Mouse (Mus musculus) cerebellum, adult 9-11 months (tissue): ENCODE results near the gene Spi1.

Source experiments
- DNase-seq: peaks from one replicate; pipeline ENCODE4 v3.0.0; 2022

The Spi1 gene

DNA sequence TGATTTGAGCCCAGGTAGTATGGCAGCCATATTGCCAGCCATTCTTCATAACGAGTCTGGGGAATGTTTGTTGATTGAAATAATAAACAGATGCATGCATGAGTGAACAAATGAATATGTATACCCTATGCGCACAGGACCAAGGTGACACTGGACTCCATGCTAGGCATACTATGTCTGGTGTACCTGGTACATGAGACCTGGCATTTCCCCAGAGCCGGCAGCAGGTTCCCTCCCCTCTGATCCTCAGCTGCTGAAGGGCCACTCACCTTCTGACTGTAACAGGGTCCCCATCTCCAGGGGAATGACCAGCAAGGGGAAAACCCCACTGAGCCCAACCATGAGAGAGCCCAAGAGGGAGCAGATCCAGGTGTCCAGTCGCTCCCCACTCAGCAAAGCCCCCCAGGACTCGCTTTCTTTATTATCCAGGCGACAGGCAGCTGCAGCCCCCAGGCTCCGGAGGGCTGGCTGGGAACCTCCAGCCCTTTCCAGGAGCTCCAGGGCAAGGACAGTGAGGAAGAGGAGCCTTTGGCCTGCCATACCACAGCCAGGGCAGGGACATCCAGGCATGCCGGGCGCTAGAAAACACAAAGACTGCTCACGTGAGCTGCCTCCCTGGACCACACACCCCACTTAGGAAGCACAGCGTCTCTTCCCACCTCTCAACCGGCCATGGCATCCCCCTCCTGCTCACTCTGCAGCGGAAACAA is 13.9 kb upstream of the Spi1 start:
- no peak for DNase-seq

DNA sequence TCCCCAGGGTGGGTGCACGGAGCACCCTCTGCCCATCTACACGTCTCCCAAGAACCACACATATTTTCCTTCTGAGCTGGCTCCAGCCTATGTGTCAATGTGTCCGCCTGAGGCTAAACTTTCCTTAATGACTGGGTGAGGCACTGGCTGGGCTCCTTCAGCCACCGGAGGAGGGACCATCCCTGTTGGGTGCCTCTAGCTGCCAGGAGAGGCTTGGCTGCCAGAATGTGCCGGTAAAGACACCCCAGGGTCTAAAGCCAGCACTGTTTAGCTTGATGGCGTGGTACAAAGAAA is 13.4 kb upstream of the Spi1 start:
- no peak for DNase-seq

DNA sequence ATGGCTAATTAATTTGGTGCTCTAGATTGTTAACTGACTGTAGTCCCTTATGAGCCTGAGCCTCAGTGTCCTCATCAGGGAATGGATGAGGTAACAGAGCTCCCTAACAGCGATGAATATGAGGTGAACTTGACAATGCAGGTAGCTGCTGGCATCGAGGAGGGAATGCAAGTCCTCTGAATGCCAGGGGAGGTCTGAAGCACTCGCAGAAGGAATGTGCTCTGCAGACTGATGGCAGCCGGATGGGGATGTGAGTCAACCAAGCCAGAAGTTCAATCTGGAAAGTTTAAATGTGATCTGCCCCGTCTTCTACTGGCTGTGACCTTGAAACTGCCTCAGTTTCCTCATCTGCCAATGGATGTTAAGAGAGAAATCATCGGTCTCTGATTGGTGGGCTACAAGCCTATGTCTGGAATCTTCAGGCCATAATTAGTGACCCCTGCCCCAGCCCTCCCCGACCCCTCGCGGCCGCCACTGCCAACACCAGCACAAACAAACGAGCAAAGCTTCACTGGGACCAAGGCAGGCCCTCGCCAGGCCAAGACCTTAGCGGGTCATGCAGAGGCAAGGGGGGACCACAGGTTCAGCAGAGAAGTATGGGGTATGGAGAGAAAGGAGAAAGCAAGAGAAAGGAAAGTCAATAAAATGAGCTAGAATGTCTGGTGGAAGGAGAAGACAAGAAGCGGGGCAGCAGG is 12.7 kb upstream of the Spi1 start:
- DNase-seq = no peak

DNA sequence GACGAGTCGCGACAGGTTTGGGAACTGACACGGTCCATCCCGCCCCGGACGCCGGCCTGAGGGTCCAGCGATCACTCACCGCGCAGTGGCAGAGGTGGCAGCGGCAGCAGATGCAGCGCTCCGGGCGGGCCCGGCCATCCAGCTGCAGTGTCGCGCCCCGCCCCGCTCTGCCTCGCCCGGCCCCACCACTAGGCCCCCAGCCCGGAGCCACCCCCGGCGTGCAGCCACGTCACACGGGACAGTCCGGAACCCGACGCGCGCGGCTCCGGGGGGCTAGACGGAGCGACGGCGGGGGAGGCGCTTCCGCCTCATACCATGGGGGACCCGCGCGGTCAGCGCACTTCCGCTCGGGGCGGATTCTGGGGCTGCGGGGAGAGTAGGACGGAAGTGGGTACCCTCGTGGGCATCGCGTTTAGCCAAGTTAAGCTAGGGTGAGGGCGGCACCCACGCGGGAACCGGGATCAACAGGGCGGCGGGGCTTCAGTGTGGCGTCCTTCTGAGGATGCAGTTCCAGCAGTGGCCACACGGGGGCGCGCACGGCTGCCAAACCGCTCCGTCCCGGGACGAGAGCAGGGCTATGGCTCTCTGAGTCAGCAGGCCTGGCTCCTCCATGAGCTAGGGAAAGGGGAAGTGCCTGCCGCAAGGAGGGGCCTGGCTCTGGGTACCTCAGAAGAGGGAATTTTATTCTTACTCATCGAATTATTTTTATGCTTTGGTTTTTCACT is 12.0 kb upstream of the Spi1 start, which contains the start of gene Slc39a13:
TSS of gene Slc39a13 (minus strand) at position 342 of the 725 bp plus-strand sequence.
- DNase-seq = peak; percentile 96

DNA sequence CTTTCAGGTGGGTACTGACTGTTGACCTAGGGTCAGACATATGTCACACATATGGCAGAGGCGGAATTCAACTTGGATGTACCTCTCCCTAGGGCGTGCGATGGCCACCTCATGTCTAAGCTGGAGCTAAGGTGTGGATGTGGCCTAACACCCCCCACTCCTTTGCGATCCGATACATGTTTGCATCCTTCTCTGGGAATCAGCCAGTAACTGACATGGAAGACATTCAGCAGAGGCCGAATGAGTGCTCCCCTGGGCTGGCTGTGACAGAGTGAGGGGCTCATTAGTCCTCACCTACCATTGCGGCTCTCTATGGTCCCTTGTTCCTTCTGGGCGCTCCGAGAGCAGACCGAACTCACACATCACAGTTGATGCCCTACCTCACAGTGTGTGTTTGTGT is 11.1 kb upstream of the Spi1 start:
- peak; percentile 60 for DNase-seq

DNA sequence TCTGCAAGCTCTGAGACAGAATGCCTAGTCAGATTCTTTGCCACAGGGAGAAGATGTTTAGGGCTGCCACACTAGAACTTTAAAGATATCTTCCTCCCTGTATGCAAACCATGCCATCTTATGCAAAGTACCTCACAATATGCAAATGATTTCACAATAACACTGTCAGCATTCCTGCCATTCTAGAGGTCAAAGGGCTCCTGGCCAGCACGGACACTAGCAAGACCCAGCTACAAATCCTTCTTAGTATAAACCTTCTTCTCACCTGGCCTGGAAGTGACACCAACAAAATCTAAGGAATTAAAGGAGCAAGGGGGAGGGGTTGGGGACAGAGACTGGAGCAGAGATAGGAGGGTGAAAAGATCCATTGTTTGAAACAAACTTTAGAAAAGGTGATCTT is 10.1 kb upstream of the Spi1 start:
- DNase-seq = no peak

DNA sequence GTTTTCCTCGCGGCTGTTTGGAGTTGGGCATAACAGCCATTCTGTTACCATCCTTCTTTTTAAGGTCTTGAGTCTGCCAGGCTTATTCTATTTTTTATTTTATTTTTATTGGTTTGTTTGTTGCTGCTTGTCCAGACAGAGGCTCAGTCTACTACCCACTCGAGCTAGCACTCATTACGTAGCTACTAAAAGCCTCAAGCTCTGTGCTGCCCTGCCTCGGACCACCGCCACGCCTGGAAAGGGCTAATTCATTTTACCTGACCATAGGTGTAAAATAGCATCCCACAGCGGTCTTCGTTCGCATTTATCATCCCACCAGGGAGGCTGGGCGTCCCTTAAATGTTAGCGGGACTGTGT is 4.3 kb upstream of the Spi1 start:
- no peak for DNase-seq

DNA sequence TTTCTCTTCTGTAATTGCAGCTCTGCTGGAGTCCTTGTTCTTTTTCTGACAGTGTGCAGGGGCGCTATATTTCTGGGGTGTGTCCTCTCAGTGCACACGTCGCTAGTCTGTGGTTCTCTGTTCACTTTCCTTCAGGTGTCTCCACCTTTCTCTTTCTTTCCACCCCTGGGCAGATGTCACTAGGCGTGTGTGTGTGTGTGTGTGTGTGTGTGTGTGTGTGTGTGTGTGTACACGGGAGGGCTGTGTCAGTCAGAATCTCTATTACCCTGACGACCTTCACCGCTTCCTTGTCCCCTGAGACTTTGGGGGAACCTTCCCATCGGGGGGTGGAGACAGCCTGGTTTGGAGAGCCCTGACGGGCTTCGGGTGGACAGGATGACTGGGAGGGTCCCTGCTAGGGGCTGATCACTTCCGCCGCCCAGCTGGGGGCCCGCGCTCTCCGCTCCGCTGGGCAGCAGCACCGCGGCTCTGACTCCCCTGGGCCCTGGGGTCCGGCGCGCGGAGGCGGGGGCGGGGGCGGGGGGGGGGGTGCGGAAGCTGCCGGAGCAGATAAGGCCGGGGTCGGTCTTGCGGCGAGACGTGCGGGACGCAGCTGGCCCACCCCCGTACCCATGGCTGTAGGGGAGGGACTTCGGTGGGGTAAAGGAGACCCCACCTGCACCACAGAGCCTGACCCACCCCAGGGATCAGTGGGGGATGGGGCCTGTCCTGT is 3.7 kb upstream of the Spi1 start:
- no peak for DNase-seq

DNA sequence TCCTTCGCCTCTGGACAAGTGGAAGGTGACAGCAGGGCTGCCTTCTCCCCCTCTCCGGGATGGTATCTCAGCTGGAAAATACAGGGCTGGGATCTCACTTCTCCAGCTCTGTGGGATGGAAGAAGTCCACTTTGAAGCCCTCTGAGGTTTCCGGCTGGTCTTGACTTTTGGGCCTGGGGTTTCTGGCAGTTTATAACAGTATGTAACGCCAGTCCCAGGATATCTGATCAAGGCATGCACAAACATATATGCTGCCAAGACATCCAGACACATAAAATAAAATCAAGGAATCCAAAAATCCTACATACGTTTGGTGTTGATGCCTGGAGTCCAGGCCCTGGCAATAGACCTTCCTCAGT is 3.2 kb upstream of the Spi1 start:
- no peak for DNase-seq

DNA sequence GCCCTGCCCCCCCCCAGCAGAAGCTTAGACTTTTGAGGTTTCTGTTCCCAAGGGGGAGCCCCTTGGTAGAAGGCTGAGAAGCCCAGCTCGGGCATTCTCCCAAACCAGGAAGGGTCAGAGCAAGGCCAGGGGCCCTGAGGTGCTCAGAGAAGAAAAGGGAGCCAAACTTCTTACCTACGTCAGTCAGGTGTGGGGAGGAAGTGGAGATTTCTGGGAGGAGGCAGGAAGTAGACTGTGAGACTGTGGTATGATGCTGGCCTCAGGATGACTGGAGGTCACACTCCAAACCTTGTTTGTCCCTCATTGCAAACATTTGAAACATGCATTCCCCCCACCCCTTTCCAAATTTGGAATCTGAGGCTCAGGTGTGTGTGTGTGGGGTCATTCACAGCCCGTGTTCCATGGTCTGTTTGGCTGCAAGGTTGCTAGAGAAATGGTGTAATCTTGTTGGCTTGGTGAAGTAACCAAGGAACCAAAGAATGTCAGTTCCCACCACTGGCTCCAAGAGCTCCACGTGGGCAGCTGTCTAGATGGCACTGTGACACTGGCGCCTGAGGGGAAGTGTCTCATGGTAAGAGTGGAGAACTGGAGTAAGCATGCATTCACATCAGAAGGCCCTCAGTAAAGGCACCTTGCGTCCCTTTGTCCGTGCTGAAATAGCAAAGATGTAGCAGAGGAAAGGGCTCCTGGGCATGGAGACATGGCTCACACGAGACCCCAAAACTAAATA is 1.2 kb upstream of the Spi1 start:
- DNase-seq = no peak

DNA sequence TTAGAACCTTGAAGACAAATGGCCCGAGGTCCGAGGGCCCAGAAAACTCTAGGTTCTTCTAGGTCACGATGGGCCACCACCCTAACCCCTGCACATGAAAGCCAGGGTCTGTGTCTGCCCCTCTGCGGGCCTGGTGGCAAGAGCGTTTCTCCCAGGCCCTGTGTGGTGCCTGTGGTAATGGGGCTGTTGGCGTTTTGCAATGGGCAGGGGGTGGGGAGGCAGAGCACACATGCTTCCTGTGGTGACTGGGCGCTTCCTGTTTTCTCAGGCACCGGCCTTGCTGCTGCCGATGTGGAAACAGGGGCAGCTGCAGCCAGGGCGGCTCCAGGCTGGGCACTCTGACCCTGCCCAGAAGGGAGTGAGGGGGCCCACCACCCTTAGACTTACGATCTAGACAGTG is 654 bp downstream of the Spi1 start:
- no peak for DNase-seq

DNA sequence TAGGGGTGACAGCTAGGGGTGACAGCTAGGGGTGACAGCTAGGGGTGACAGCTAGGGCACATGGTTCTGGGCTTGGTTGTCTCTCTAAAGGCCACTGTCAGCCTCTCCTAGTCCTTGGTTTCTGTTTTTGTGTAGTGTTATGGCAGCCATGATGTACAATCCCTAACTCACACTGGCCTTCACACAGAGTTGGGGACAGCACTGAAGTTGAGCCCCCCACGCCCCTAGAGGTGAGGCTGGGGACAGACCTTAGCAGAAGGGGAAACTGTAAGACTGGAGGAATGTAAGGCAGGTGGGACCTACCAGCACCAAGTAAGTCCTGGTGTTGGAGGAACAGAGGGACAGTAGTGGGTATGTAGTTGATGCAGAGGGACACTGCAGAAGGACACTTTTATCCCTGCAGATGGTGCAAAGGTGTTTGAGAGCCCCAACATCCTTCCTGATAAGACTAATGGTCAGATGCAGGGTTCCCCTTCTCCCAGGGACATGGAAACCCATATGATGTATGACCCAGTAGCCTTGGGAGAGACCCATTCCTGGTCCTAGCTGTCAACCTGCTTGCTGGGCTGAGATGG is 1.3 kb downstream of the Spi1 start:
- no peak for DNase-seq

DNA sequence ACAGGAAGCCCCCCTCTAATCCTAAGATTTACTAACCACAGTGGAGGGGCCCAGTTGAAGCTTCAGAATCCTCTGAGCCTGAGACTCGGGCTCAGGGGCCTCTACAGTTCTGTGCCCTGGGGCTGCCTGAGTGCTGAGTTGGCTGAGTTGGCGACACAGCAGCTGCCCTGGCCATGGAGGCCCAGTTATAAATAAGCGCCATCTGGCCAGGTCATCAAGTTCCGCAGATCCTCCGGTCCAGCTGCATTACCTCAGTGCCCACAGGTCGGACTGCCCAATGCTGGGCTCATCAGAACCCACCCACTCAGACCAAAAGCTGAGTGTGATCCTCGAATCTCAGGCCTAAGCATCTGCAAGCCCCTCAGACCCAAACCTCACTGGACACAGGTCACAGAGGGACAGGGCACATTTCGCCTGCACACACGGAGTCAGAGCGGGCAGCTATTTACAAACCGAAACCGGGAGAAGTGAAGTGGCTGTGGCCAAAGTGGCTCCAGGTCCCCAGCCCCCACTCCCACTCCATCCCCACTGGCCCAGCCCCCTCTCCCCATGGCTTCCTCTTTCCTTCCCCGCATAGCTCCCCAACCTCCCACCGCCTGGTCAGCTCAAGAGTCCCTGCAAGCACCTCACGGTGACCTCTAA is 2.1 kb downstream of the Spi1 start:
- DNase-seq = no peak

DNA sequence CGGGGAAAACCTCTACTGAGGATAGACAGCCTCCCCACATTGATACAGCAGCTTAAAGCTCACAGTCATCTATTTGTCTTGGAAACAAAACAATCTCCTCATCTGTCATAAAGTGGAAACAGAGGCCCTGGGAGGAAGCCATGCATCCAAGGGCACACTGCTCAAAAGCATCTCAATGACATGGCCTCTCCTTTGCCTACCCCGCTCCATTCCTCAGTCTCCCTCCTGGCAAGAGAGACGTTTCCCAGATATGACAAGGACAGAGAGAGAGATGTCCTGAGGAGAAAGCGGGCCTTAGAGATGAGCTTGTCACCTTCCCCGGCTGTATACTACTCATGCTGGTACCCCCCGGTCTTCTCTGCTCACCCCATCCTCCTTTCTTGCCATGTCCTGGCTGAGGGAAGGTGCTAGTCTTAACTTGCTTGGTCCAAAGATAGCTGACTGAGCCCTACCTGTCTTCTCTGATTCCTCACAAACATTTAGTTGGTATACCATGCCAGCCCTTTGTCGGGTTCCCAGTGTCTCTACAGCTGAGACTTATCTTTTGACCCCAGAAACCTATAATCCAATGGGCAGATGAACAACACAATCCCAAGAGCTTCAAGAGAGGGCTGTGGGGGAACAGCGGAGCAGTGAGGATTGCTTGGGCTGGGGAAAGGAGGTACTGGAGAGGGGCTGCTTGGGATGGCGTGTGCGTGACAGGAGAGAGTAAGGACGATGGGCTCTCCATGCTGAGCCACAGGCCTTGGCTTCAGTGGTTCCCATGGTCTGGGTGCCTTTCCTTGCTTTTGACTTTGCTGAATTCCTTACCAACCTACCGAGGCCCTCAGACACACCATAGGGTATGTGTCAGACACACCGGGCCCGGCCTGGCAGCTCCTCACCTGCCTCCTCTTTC is 3.6 kb downstream of the Spi1 start:
- DNase-seq = no peak

DNA sequence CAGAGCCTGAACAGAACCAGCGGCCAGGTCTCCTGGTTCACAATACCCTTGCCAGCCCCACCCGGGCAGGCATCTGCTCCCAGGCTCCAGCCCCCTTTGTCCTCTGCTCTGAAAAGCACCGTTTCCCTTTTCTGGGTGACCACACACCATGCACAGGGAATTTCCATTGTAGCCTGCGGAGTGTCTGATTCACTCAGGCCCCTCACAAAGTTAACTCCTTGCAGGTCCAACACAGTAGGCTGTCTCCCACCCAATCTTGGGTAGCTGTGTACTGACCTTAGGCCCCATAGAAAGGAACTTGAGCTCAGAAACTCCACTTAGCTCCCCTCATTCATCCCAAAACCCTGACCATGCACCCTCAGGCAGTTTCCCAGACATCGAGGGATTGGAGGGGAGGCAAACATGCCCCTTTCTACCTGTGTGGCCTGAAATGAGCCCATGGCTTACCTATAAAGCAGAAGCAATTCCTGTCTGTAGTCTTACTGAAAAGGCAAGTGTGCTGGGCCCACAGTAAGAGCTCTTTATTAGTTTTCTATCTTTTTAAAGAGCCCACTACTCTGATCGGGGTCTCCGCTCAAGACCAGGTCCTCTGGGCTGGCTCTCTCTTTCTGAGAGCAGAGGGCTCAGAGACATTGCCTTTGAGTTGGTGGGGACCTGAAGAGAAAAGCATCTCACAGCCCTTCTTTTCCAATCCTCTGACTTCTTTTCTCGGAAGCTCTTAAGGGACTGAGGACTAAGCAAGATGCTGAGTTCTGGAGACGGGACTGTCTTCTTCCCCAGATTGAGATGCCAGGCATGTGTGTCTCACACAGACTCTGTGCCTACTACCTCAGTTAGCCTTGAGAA is 4.4 kb downstream of the Spi1 start:
- DNase-seq = no peak

DNA sequence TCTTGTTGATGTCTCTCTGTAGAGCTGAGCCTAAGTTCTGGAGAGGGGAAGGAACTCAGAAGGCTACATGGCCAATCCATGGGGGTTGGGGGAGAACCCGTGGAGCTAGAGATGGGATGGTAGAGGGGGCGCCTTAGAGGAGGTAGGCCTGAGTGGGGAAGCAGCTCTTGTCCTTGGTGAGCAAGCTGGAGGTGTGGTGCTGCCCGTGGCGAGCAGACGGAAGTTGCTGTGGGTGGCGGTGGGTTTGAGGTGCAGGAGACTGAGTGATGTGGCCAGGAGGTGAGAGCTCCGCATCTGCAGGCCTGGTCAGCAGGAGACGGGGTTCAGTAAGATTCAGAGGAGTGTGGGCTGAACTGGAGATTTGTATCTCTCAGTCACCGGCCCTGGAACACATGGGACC is 5.3 kb downstream of the Spi1 start:
- DNase-seq = no peak

DNA sequence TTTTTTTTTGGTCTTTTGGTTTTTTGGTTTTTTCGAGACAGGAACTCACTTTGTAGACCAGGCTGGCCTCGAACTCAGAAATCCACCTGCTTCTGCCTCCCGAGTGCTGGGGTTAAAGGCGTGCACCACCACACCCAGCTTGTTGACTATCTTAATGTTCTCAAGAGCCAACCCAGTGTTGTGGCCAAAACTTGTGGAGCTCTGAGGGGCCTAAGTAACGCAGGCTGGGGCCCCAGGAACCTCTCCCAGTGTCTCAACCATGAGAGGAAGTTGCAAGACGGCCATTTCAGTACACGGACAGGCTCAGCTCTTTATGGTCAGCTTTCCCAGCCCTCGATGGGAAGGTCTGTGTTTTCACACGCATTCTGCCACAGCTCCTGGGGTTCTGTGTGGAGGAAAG is 6.8 kb downstream of the Spi1 start:
- no peak for DNase-seq

DNA sequence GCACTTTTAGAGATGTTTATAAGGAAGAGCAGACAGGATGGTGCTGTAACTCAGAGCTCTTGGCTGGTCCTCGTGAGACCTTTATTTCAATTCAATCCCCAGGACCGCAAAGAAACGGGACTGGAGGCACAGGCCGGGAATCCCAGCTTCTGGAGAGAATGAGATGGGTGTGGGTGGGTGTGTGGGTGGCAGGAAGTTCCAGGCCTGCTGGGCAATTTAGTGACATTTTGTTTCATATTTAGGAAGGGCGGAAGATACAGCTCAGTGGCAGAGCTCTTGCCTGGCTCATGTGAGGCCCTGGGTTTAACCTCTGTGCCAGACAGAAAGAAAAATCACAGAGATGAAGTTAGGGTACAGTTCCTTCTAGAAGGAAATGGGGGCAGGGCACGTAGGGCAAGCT is 8.0 kb downstream of the Spi1 start:
- DNase-seq = no peak

DNA sequence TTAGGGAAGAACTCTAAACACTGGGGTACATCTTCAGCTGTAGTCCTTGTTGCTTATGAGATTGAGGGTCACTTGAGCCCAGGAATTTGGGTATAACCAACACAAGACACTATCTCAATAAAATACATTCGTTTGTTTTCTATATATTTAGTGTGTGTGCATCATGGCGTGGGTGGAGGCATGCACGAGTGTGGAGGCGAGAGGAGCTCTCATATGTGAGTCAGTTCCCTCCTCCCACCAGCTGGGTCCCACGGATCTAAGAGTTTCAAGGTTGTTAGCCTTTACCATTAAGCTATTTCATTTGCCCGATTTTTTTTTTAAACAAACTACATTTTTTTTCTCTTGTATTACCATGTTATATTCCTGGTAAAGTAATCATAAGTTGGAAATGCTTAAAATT is 8.6 kb downstream of the Spi1 start:
- DNase-seq = no peak

DNA sequence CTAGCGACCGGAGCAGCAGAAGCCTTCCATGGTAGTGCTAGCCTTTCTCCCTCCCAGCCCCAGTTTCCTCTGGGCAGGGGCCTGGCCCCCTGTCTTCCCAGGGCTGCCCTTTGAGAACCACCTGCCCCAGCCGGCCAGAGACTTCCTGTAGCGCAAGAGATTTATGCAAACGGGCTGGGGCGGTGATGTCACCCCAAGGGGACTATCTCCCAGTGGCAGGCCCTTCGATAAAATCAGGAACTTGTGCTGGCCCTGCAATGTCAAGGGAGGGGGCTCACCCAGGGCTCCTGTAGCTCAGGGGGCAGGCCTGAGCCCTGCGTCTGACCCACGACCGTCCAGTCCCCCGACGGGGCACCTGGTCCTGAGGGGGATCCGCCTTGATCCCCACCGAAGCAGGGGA is 14.3 kb downstream of the Spi1 start:
- DNase-seq = no peak
